Mouse (Mus musculus): ENCODE measurements around the gene Gm49396.

Gm49396 gene

DNA sequence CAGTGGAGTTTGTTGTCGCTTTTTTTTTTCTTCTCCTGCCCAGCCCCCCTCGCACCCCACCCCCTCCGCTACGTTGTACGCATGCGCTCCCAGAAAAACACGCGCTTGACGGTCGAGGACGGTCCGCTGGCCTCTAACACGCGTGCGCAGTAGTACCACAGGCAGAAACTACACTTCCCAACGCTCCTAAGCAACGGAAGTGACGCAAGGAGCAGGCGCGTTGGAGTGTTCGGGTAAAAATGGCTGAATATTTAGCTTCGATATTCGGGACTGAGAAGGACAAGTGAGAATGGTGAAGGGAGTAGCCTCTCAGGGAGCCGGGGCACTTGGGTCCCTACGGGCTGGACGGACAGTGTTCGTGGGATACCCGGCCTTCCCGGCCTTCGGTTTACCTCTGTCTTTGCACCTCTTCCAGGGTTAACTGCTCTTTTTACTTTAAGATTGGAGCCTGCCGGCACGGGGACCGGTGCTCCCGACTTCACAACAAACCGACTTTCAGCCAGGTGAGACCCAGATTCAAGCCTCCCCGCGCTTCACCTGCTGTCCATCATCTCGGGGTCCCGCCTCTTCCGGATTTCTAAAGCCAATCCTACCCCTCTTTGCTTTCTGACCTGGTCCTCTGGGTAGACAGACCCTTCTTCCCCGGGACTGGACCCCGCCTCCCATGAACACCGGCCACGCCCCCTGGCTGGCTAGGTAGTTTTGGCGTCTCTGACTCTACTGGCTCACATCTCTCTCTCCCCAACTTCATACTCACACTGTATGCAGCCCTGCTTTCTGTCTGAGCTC lies at the start of gene Gm49396, which contains the start of the genes U2af1l4 and Psenen:
Gene Gm49396, plus strand, starts transcription at position 228 of the 789 bp plus-strand sequence.
Gene U2af1l4, plus strand, starts transcription at position 185 of the 789 bp plus-strand sequence.
Gene Psenen, minus strand, starts transcription at position 511 of the 789 bp plus-strand sequence.
- peak; percentile 97 to 98 for DNase-seq (ENCODE audit: low spot score in 2 of 2)

DNA sequence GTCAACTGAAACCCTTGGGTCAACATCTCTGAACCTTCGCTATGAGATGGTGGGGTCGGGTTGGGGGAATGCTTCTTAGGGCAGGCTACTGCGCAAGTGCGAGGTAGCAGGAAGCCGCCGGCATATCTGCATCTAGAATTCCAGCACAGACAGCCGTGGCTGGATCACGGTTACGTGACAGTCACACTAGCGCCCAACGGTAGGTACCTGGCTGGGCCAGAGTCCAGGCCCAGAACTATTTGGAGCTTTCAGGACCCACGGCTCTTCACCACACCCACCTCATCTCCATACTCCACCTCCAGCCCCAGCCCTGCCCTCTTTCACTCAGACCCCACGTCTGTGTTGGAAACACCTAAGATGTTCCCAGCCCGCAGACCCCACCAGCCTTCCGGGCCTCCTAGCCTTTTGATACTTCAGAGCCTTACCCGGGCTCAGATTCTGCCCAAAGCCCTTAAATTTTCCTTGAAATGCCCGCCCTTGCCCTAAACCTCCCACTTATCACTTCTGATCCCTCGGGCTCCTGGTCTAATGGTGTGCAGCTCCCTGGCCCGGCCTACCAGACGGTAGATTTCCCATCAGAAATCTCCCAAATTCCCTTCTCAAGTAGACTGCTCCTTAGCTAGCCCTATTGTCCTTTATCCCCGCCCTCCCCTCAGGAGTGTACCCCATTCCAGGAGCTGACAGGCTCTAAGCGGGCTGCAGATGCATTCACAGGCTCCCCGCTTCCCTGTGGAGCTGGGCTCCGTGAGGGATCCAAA lies 48.0 kb upstream of the Gm49396 start:
- DNase-seq (ENCODE audit: low spot score in 2 of 2): no peak

DNA sequence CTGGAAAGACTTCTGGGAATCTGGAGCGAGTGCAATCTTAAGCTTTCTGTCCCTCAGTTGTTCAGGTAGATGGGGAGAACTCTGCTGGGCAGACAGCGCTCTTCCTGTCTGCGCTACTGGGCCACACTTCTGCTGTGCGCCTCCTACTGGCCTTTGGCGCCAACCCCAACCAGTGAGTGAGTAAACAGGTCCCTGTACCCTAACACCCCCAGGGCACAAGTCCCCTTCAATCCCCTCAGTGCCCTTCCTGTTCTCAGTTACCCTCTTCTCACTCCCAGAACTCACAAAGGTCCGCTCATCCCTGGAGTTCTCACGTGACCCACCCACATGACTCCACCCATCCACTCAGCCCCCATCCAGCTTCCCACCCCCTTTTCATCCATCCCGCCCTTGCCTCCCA lies 44.8 kb upstream of the Gm49396 start:
- DNase-seq (ENCODE audit: low spot score in 2 of 2): no peak

DNA sequence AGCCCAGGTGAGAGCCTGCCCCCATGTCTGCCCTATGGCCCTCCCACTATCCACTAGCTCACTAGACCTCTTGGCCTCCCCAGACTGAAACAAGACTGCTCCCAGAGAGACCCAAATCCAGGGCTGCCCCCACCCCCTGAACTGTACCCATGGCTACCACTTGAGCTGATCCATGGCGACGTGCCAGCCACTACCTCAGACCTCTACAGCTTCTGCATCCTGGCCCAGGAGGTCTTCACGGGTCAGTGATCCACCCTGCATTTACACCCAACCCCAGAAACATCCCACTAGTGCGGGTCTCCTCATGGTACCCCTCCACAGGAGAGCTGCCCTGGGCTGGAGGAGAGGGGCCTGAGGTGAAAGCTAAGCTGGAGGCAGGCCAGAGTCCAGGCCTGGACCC lies 42.7 kb upstream of the Gm49396 start:
- DNase-seq (ENCODE audit: low spot score in 2 of 2): no peak

DNA sequence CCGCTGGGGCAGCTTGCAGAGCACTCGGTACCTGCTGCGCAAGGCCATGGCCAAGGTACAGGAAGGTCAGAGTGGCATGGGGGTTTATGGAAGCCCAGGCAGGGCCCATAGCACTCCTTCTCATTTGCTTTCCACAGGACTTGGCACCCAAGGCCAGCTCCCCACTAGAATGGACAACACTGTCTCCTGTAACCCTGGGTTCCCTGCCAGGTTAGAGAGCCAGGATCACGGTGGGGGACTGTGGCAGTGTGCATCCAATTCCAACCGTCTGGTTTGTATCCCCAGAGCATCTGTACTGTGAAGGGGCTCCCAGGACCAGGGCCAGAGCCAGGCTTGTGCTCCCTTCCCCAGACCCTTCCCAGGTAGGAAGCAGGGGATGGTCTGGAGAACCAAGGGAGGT lies 42.3 kb upstream of the Gm49396 start:
- no peak for DNase-seq (ENCODE audit: low spot score in 2 of 2)

DNA sequence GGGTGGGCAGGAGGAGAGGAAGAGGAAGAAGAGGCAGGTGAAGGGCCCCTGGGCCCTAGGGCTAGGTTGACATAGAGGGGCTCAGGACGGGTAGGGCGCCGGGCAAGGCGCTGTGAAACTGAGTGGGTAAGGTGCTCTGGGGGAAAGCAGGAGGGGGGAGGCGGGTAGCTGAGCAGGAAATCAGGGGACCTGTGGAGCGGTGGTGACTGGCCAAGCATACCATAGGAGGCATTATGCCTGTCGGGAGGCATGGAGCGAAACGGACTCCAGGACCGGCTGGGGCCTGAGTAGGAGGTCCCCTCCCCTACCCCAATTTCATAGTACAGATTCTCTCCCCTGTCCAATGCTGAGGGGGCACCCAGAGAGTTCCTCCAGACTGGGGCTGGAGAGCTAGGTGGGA lies 40.3 kb upstream of the Gm49396 start:
- no peak for DNase-seq (ENCODE audit: low spot score in 2 of 2)

DNA sequence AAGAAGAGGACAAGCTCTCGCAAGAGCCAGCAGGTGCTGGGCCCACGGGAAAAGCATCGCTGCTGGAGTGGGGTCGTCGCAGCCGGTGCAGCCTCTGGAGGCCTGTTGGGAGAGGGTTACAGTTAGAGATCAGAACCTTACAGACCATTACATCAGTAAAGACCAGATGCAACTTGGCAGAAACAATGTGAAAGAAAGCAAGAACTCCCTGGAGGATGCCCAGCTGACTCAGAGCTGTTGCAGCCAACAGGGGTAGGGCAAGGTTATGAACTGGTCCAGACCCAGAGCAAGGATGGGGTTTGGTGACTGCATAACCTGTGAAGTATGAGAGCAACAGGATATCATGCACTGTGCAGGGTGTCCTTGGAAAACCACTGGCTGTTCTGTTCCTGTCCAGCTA lies 38.7 kb upstream of the Gm49396 start:
- no peak for DNase-seq (ENCODE audit: low spot score in 2 of 2)

DNA sequence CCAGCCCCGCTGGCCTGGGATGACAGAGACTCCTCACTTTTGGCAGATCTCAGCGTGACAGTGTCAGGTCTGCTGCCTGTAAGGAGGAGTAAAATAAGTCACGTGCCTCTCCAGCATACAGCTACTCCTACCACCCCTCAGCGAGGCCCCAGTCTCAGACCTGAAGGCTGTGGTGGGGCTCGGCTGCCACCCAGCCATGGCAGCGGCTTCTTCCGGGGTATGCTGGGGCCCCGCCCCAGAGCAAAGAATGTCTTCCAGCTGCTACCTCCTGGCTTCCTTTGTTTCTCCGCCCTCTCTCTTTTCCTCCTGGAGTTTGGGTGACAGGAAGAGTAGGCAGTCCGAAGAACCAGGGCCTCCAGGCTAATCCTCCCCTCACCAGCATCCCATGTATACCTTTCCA lies 37.2 kb upstream of the Gm49396 start:
- no peak for DNase-seq (ENCODE audit: low spot score in 2 of 2)

DNA sequence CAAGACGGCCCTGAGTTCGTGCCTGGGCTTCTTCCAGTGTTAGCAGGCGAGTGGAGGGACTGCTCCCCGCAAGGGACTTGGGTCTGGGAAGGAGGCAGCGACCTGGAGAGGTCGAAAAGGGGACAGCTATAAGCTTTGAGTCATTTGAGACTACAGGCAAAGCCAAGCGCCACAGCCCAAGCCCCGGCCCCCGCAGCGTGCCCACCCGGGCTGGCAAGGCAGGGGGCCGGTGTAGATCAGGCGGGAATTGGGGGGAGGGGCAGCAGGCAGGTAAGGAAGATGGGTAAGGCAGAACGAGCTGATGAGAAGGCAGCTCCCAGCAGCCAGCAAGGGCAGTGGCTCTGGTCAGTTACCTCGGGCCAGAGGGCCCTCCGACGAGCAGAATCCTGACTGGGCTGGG lies 36.7 kb upstream of the Gm49396 start:
- DNase-seq (ENCODE audit: low spot score in 2 of 2): no peak

DNA sequence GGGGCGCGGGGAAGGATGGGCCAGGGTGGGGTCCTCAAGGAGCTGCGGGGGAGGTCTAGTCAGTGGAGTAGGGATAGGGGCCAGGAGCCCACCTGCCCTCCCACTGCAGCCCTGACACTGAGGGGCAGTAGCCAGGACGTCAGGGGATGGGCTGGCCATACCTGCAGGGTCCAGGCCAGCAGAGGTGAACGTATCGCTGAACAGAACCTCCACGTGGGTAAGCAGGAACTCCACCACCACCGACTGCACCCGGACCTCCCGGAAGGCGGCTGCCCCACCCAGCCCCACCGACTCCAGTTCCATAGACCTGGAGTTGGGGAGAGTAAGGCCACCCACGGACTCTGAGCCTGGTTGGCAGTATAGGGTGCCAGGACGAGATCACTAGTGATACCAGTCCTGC lies 36.2 kb upstream of the Gm49396 start:
- no peak for DNase-seq (ENCODE audit: low spot score in 2 of 2)

DNA sequence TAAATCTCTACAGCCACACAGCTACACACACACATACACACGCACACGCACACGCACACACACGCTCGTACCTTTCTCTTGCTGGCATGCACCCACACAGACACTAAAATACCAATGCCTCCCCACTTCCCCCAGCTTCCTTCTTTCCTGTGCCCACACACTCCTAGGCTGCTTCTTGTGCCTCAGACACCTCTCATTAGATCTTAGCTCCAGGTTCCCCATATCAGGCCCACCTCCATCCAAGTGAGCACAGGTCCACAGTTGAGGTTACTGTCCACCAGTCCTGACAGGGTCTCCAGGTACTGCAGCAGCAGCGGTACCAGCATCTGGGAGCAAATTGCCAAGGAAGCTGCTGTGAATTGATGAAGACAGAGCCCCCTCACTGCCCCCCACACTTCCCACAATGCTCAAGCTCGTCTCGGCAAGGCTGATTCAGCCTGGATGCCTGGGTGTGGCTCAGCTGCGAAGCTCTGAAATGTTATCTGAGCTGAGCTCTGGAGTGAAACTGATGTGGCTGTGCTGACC lies 31.8 kb upstream of the Gm49396 start:
- no peak for DNase-seq (ENCODE audit: low spot score in 2 of 2)

DNA sequence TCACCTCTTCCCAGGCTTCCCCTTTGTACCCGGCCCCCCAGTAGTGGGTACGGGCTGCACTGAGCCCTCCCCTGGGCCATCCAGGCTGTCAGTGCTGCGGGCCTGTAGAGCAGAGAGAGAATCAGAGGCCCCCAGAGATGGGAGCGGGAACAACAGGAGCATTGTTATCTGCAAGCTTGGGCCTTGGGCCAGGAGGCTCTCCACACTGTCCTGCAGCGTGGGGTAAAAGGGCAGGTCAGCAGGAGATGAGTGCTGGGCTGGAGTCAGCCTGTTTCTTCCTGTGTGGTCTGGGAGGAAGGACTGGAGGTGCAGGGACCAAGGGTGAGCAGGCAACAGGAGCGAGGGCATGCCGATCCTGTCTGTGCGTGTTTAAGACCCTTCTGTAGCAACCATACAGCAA lies 30.2 kb upstream of the Gm49396 start:
- no peak for DNase-seq (ENCODE audit: low spot score in 2 of 2)

DNA sequence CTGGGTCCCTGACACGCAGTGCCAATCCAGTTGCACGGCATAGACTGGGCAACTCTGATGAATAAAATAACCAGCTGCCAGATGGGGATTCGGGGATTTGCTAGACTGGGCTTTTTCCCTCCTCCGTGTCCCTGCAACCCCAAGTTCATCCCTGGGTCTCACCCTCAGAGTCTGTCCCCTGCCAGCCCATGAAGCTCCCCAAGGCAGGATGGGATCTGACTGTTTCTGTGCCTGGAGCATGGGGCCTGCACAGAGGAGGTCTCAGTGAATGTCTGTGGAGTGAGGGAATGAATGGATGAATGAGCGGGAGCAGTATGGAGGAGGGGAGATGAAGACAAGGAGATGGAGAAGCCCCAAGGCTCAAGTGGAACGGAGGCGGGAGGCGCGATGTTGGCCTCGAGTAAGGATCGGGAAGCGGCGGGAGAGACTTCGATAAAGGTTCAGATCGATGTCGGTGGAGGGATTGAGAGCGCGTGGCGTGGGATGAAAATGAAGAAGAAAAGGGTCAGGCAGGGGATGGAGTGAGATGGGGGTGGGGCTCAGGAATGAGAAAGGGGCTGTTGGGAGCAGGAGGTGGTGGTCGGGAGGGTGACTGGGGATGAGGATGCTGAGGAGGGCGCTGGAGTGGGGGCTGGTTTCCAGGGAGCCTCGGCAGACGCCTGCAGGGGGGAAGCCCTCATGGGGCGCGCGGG lies 29.1 kb upstream of the Gm49396 start:
- no peak for DNase-seq (ENCODE audit: low spot score in 2 of 2)

DNA sequence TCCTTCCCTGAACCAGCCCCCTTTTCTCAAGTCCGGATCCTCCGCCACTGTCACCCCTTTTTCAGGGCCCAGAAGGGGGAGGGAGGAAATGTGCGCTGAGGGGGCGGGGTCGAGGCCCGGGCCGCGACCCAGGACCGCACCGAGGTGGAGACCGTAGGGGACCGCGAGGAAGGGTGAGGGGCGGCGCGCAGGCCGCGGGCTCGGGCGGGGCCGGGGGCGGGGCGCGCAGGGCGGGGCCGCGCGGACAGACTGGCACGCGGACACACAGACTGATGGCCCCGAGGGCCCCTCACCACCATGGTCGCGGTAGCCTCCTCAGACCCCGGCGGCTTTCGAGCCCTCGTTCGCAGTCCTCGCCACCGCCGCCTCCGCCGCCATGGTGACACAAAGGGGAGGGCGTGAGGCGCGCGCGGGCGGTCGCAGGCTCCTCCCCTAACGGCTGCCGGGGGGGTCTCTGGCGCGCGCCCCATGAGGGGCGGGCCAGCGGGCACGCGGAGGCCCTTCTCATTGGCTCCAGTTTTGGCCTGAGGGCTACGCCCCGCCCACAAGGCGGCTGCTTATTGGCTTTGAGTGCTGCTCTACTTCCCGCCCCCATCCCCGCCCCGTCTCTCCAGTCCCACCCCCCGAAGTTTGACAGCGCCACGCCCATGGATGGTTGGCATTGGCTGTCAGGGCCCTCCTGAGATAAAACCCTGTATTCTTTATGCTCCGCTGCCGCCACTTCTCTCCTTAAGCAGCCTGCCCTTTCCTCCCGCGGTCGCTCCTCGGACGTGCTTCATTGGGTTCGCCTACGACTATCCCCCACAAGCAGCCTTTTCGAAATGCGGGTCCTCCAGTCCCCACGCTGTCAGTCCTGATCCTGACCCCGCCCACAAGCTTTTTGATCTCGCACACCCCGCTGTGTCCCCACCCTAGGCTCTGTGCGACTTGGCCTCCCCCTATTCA lies 28.2 kb upstream of the Gm49396 start, which contains the start of gene Arhgap33:
Gene Arhgap33, minus strand, starts transcription at position 428 of the 945 bp plus-strand sequence.
- peak; percentile 90 to 93 for DNase-seq (ENCODE audit: low spot score in 2 of 2)

DNA sequence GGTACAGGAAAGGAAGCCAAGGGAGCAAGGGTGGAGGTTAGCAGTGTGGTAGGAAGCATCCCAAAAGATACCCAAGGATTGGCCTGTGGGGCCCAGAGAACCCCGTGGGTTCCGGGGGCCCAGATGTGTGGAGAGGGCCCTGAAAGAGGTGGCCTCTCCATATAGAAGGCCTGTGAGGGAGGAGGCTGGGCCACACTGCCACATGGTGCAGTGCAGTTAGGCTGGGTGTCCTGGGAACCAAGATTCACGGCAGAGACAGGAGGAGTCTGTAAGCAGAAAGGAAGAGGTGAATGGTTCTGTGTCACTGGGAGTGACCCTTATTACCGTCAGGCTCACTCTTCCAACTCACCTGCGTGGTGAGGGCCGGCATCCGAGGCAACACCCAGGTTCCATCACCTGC lies 22.6 kb upstream of the Gm49396 start:
- no peak for DNase-seq (ENCODE audit: low spot score in 2 of 2)

DNA sequence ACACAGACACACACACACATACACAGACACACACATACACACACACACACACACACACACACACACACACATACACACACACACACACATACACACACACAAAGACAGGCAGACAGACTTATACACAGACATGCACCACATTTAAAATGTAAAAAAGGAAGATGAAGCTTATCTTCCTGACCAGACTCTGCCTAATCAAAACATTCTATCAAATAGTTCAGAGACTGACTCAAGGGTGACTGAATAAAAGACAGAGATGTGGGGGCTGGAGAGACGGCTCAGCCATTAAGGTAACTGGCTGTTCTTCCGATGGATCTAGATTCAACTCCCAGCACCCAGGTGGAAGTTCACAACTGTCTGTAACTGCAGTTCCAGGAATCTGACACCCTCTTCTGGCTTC lies 18.8 kb upstream of the Gm49396 start:
- DNase-seq (ENCODE audit: low spot score in 2 of 2): no peak

DNA sequence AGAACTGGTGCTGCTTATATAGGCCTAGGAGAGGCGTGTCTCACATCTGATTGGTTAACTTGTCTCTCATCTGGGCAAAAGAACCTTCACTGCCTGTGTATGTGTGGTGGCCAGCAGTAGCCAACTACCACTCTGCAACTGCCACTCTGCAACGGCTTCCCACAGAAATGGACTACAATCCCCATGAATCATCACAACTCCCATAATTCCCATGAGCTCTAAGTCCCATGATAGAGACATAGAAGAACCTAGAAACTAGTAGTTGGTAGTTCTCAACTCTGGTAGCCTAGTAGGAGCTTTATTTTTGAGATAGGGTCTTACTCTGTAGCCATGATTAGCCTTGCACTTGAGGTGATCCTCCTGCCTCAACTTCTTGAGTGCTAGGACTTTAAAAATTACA lies 13.3 kb upstream of the Gm49396 start:
- no peak for DNase-seq (ENCODE audit: low spot score in 2 of 2)

DNA sequence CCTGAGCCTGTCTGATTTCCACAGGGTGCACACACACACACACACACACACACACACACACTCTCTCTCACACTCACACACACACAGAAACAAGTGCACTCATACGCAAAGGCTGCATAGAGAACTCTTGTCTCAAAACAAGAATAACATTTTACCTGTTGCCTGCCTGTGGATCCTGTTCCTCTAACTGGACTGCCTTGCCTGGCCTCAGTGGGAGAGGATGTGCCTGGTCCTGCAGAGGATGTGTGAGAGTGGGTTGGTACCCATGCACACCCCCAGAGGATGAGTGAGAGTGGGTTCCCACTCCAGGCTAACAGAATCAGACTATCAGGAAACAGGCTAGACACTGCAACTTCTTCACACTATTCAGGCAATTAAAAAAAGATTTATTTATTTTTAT lies 12.5 kb upstream of the Gm49396 start:
- DNase-seq (ENCODE audit: low spot score in 2 of 2): no peak

DNA sequence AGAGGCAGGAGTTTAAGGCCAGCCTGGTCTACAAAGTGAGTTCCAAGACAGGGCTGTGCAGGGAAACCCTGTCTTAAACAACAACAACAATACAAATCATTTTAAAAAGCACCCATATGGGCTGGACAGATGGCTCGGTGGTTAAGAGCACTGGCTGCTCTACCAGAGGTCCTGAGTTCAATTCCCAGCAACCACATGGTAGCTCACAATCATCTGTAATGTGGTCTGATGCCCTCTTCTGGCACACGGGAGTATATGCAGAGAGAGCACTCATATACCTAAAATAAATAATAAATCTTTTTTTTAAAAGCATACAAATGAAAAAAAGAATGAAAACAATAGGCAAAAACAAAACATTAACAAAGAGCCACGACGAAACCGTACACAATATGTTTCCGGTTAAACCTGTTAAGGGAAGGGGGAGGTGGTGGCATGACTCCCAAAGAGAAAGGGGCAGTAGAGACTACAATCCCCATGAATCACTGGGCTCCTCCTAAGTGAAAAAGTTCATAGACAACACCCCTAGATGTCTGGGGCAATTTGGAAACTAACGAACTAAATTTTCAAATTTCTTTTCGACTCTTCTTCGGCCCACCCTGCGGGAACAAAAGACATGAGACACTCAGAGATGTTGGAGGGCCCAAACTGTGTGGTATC lies 11.6 kb upstream of the Gm49396 start:
- DNase-seq (ENCODE audit: low spot score in 2 of 2): no peak
